Mouse (Mus musculus): ENCODE measurements around the gene Ano4. TPM values are rescaled to one million over a fixed set of nuclear protein-coding genes. Genes with fewer than 3 reads are reported as not detected.

The Ano4 gene
- polyA plus RNA-seq, 1 experiment from 2014 or later = 0.24 TPM

DNA sequence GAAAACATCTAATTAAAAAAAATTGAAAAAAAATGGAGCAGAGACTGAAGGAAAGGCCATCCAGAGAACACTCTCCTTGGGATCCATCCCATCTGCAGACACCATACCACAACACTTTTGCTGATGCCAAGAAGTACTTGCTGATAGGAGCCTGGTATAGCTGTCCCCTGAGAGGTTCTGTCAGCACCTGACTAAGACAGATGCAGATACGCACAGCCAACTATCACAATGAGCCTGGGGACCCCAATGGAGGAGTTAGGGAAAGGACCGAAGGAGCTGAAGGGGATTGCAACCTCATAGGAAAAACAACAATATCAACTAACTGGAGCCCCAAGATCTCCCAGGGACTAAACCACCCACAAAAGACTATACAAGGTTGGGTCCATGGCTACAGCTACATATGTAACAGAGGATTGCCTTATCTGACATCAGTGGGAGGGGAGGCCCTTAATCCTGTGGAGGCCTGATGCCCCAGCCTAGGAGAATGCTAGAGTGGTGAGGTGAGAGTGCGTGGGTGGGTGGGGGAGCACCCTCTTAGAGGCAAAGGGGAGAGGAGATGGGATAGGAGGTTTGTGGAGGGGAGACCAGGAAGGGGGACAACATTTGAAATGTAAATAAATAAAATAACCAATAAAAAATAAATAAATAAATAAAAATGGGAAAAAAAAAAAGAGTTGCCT lies 71.4 kb downstream of the Ano4 start:
- WGBS (ENCODE audit: insufficient replicate concordance) = 64% methylated on average over 3 of the region's 3 CpGs

DNA sequence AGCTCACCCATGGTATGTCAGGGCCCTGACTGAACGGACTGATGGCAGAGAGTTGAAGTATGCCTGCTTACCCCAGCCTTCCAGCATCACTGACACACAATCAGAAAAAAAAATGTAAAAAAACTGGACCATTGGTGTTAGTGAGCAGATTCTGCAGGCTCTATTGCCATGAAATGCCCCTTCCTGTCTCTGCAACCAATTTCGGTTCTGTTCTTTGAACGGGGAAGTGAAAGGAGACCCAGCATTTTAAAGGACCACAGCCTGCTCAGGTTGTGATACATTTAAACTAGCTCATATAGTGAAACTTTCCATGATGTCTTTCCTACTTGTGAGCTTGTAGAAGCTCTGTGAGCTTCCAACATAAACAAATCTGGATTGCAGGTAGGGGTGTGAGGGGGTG lies 77.2 kb downstream of the Ano4 start:
- H3K27me3 ChIP-seq (replicated peaks) = no peaks in the 10 kb centered on the region
- H3K9me3 ChIP-seq (replicated peaks) = no peaks in the 10 kb centered on the region
- H3K4me3 ChIP-seq = no peak overlapping the region
- H3K4me1 ChIP-seq = no peaks in the 10 kb centered on the region
- H3K36me3 ChIP-seq = no peaks in the 10 kb centered on the region
- H3K4me2 ChIP-seq = no peak overlapping the region
- H3K9ac ChIP-seq = no peak overlapping the region
- H3K27ac ChIP-seq = no peak overlapping the region
- no peak for ATAC-seq
- 60% methylated on average over 3 of the region's 3 CpGs for WGBS (ENCODE audit: insufficient replicate concordance)

More for the DNA sequence above, 71.4 kb downstream of the Ano4 start:
- Histone ChIP-seq H3K4me1 (no peaks in the 10 kb centered on the region), H3K9me3 (replicated peaks) (no peaks in the 10 kb centered on the region), H3K27ac (no peak overlapping the region), H3K36me3 (no peaks in the 10 kb centered on the region), H3K27me3 (replicated peaks) (no peaks in the 10 kb centered on the region), H3K9ac (no peak overlapping the region), H3K4me2 (no peak overlapping the region), H3K4me3 (no peak overlapping the region)
- no peak for ATAC-seq

DNA sequence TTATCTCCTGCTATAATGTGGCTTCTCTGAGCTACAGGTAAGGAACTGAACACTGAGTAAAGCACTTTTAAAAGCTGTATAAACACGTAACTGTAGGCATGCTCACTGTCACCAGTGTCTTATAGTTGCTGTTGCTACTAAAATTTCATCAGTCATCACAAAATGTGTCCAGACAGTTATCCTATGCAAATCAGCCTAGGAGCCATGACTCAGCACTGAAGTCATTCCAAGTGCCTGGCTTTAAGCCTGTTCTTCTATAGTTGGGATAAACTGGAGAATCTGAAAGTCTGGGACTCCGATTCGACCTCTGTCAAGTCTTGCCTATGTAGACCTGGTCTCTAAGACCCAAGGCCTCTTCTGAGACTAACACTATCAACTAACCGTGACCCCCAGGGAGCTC lies 81.2 kb downstream of the Ano4 start:
- peaks cover 5% of the 10 kb centered on the region for H3K27me3 ChIP-seq (replicated peaks)
- no peak overlapping the region for H3K4me3 ChIP-seq
- no peak overlapping the region for H3K27ac ChIP-seq
- ATAC-seq = no peak
- H3K9ac ChIP-seq = no peak overlapping the region
- WGBS (ENCODE audit: insufficient replicate concordance) = 60% methylated on average over 4 of the region's 4 CpGs
- no peaks in the 10 kb centered on the region for H3K36me3 ChIP-seq
- H3K4me1 ChIP-seq = no peaks in the 10 kb centered on the region
- H3K9me3 ChIP-seq (replicated peaks) = no peaks in the 10 kb centered on the region
- no peak overlapping the region for H3K4me2 ChIP-seq

DNA sequence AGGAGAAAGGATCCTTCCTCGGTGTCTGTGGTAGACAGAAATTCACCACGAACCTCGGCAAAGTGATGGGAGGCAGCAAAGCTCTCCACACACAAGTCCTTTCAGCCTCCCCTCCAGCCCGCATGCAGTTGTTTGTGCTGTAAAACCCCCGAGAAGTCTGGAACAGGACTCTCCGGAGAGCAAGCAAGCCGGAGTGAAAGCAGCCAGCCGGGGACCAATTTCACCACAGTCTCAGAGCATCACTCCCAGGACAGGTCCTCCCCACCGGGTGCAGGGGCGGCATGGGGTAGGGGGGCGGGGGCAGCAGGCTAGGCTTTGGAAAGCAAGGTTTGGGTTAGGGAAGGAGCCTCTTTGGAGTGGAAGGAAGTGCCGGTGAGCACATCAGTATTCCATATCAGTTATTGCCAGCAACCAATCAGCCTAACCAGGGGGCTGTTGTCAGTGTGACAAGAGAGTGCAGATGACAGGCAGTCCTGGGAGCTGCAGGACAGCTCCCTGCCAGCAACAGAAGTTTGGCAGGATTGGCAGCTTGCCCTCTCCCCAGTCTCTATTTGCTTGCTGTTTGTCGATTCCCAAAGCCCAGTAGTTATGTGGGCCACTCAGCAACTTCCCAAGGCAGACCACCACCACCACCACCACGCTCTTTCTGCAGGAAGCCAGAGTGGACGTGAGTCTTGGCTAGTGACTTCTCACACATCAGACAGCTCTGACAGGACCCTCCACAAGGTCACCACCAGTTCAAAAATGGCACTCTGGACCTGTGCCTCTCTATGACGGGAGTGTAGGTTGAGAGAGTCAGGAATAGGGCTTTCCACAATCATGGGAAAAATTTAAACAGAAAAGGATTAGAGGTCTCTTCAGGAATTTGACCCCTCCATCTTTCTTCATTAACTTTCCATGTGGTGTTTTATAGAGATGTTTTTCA lies 86.8 kb downstream of the Ano4 start:
- peaks cover 8% of the 10 kb centered on the region; the same call in 1 of the 2 replicates for H3K4me1 ChIP-seq
- peak overlapping the region; percentile 17 for H3K4me2 ChIP-seq
- H3K27me3 ChIP-seq (replicated peaks) = peaks cover 26% of the 10 kb centered on the region
- ATAC-seq = no peak
- no peak overlapping the region; the same call in 1 of the 2 replicates for H3K4me3 ChIP-seq
- no peak overlapping the region for H3K9ac ChIP-seq
- H3K27ac ChIP-seq = no peak overlapping the region
- H3K9me3 ChIP-seq (replicated peaks) = no peaks in the 10 kb centered on the region
- 9% methylated on average over 16 of the region's 16 CpGs for WGBS (ENCODE audit: insufficient replicate concordance)
- no peaks in the 10 kb centered on the region for H3K36me3 ChIP-seq

DNA sequence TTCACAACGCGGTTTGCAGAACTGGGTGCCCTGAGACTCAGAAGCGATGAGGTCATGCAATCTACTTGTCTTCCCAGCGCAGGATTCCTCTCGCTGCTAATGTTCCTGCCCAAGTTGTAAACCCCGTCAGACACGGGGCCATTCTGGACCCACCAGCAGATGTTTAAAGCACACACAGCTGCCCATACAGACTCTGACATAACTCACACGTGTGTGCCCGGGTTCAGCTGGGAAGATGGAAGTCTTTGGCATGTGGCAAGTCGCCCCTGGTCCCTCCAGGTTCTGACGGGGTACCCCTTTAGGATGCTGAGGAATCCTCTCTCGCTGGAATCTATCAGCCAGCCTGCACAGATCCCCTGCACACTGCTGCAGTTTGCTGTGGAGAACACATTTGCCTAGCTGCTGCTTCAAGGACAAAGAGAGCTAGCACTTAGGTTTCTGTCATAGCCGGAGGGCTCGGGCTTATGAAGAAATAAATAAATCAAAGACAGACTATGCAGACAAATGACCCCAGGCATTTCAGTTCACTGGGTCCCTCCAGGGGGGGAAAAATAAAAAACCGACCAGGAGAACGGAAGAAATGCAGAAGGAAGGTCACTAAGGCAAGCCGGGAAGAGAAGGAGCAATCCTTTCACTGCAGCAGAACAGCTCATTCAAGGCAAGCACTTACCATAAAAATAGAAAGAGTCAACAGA lies 87.7 kb downstream of the Ano4 start:
- no peaks in the 10 kb centered on the region for H3K9me3 ChIP-seq (replicated peaks)
- H3K4me3 ChIP-seq = no peak overlapping the region; the same call in none of the 2 replicates
- H3K4me2 ChIP-seq = peak overlapping the region; percentile 17
- WGBS (ENCODE audit: insufficient replicate concordance) = 14% methylated on average over 17 of the region's 17 CpGs
- H3K9ac ChIP-seq = no peak overlapping the region
- peaks cover 8% of the 10 kb centered on the region; the same call in 1 of the 2 replicates for H3K4me1 ChIP-seq
- no peak for ATAC-seq
- no peak overlapping the region for H3K27ac ChIP-seq
- peaks cover 26% of the 10 kb centered on the region for H3K27me3 ChIP-seq (replicated peaks)
- no peaks in the 10 kb centered on the region for H3K36me3 ChIP-seq

DNA sequence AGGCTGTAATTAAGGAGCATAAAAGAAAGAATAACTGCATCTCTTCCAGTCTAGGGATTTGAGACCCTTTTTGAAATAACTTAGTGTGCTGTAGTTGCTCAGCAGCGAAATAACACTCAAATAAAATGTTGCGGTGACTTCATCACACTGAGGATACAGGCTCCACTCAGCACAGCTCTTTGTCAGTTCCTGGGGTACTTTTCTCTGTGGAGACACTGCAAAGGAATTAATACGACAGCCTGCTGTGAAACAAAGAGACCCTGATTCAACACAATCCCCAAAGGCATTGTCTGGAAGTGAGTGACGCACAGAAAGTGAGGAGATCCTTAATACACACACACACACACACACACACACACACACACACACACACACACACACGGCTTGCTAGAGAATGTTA lies 89.8 kb downstream of the Ano4 start:
- Histone ChIP-seq H3K36me3 (no peaks in the 10 kb centered on the region), H3K4me3 (no peak overlapping the region), H3K9me3 (replicated peaks) (no peaks in the 10 kb centered on the region), H3K4me2 (no peak overlapping the region), H3K27me3 (replicated peaks) (peaks cover 26% of the 10 kb centered on the region), H3K4me1 (peaks cover 8% of the 10 kb centered on the region; the same call in 1 of the 2 replicates), H3K9ac (no peak overlapping the region), H3K27ac (no peak overlapping the region)
- ATAC-seq = no peak
- WGBS (ENCODE audit: insufficient replicate concordance) = 62% methylated on average over 5 of the region's 5 CpGs

DNA sequence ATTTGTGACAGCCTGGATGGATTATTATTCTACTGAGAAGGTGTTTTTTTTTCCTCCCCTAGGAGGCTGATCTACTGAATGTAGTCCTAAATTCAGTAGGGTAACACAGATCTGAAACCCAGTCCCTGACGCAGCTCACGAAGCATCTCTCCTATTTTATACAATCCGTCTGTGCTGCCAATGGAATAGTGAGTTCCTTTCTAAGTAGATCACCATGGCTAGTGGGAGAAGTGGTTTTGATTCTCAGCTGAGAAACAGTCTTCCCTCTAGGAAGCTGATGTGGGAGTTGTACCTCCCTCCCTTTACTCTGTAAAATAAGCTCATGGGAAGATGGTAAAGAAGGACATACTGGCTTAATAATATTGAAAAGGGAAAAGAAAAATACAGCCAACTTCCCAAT lies 90.8 kb downstream of the Ano4 start:
- Histone ChIP-seq H3K4me3 (no peak overlapping the region), H3K4me2 (no peak overlapping the region), H3K4me1 (peaks cover 8% of the 10 kb centered on the region; the same call in 1 of the 2 replicates), H3K36me3 (no peaks in the 10 kb centered on the region), H3K9me3 (replicated peaks) (no peaks in the 10 kb centered on the region), H3K9ac (no peak overlapping the region), H3K27ac (no peak overlapping the region), H3K27me3 (replicated peaks) (peaks cover 25% of the 10 kb centered on the region)
- WGBS (ENCODE audit: insufficient replicate concordance) = 65% methylated on average over 3 of the region's 3 CpGs
- ATAC-seq = no peak

DNA sequence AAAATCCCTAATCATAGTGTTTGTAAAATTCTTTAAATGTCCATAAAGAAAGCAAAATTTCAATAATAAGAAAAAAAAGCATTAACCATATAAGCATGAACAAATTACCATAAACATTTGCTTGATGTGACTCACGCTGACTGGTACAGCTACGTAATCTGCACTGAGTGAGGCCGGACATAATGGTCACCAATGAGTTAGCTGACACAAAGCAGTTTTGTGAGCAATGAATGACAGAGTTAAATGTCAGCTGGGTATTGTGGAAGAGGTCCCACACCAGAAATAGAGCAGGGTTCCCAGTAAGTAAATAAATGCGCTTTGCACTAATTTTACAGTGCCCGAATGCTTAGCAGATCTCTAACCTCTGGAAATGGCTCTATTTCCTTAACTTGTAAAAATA lies 91.9 kb downstream of the Ano4 start:
- no peak overlapping the region for H3K9ac ChIP-seq
- H3K4me2 ChIP-seq = no peak overlapping the region
- 78% methylated on average over 5 of the region's 5 CpGs for WGBS (ENCODE audit: insufficient replicate concordance)
- ATAC-seq = no peak
- no peak overlapping the region for H3K27ac ChIP-seq
- H3K36me3 ChIP-seq = no peaks in the 10 kb centered on the region
- H3K9me3 ChIP-seq (replicated peaks) = no peaks in the 10 kb centered on the region
- H3K27me3 ChIP-seq (replicated peaks) = peaks cover 15% of the 10 kb centered on the region
- peaks cover 4% of the 10 kb centered on the region; the same call in 1 of the 2 replicates for H3K4me1 ChIP-seq
- no peak overlapping the region for H3K4me3 ChIP-seq

DNA sequence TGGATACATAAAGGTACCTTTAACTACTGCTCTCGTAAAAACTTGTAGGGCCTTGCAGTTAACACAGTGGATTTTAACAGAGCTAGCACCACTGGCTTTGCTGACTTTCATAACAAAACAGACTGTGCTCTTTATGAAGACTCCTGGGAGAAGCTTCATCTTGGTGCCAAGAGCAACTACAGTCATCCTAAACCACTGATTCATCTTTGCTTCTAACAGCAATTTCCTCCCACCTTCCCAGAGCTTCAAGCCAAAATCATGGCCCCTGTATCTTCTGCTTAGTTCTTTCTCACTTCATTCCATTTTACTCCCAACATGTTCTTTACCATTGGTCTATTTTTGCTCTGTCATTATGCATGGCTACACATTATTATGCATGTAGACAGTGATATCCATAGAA lies 100.8 kb downstream of the Ano4 start:
- H3K4me2 ChIP-seq = no peak overlapping the region
- H3K9me3 ChIP-seq (replicated peaks) = no peaks in the 10 kb centered on the region
- no peaks in the 10 kb centered on the region for H3K4me1 ChIP-seq
- no peaks in the 10 kb centered on the region for H3K27me3 ChIP-seq (replicated peaks)
- H3K27ac ChIP-seq = no peak overlapping the region
- ATAC-seq = no peak
- H3K9ac ChIP-seq = no peak overlapping the region
- no peaks in the 10 kb centered on the region for H3K36me3 ChIP-seq
- no peak overlapping the region for H3K4me3 ChIP-seq
- 71% methylated on average over 1 of the region's 1 CpGs for WGBS (ENCODE audit: insufficient replicate concordance)

DNA sequence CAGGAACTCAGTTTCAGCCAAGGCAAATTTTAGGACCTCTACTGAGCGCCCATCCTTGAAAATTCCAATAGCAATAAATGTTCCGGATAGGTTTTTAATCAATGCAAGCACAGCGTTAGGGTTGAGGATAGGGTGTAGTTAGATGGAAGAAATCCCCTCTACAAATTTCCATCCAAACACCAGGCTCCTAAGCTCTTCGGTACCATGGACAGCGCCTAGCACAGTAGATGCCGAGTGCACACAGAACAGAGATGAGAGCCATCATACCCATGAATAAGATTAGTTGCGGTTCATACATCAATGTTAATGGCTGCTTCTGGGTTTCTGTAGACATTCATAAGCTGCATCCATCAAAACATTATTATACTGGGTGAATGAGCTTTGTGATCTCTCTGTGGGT lies 120.0 kb downstream of the Ano4 start:
- no peaks in the 10 kb centered on the region for H3K36me3 ChIP-seq
- no peak overlapping the region for H3K4me3 ChIP-seq
- no peaks in the 10 kb centered on the region for H3K9me3 ChIP-seq (replicated peaks)
- H3K9ac ChIP-seq = no peak overlapping the region
- no peak overlapping the region for H3K4me2 ChIP-seq
- H3K27ac ChIP-seq = no peak overlapping the region
- no peak for ATAC-seq
- no peaks in the 10 kb centered on the region for H3K27me3 ChIP-seq (replicated peaks)
- 34% methylated on average over 7 of the region's 7 CpGs for WGBS (ENCODE audit: insufficient replicate concordance)
- H3K4me1 ChIP-seq = no peaks in the 10 kb centered on the region

DNA sequence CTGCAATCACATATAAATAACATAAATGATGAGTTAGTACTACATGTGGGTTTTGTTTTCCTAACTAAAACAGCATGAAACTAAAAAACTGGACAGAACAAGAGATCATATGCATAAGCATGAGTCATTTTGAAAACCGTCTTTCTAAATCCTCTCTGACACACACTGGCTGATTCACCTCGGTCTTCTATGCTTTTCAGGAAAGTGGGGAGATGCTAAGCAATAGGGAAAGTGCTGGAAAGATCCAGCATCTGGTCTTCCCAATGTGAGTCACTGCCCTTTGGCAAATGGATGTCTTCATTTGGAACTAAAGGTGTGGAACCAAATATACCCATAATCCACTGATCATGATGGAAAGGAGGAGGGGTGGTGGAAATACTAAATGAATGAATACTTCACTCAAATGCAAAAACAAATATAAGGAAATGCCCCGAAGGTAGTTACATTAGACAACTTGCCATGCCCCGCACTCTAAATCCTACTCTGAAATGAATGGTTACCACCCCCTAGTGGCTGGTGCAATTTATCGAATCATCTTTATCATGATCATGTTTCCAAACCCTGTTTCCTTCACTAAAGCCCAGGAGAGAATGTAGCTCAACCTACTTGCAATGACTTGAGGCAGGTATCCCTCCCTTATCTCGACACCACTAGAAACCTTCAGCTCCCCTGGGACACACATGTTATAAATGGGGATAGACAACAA lies 122.1 kb downstream of the Ano4 start:
- ATAC-seq = no peak
- H3K4me1 ChIP-seq = no peaks in the 10 kb centered on the region
- no peak overlapping the region for H3K9ac ChIP-seq
- no peak overlapping the region for H3K27ac ChIP-seq
- no peak overlapping the region for H3K4me2 ChIP-seq
- H3K9me3 ChIP-seq (replicated peaks) = no peaks in the 10 kb centered on the region
- no peaks in the 10 kb centered on the region for H3K27me3 ChIP-seq (replicated peaks)
- no peaks in the 10 kb centered on the region for H3K36me3 ChIP-seq
- 58% methylated on average over 6 of the region's 6 CpGs for WGBS (ENCODE audit: insufficient replicate concordance)
- no peak overlapping the region for H3K4me3 ChIP-seq

Data from liver, embryonic 12.5 days (tissue).